Mouse (Mus musculus) kidney, postnatal 0 days (tissue): Measurements from ENCODE around the gene Mybbp1a. TPM values are rescaled to one million over a fixed set of nuclear protein-coding genes. Genes with fewer than 3 reads are reported as not detected.

Experiments used
- ATAC-seq: fragments of 200-750 bp; cut with Nextera tagmentation; replicated peaks from 2 replicates; pipeline ENCODE4 v1.8.0; 2017; ENCODE audit warnings: low read depth, moderate number of reproducible peaks, moderate TSS enrichment, moderate library complexity; ENCODE audit not compliant: low FRiP score
- DNase-seq: peaks from one replicate; pipeline ENCODE4 v3.0.0-alpha.2; 2016; ENCODE audit warnings: low spot score
- H3K27ac ChIP-seq: fragments of 300-500 bp; sonication (generic); 2 replicates; pipeline ENCODE4 v1.5.1; 2014; ENCODE audit warnings: mild to moderate bottlenecking
- H3K27me3 ChIP-seq: fragments of 300-500 bp; sonication (generic); 2 replicates; pipeline ENCODE4 v1.6.1; 2014; ENCODE audit warnings: low read length, mixed read lengths; ENCODE audit not compliant: insufficient read depth
- H3K36me3 ChIP-seq: fragments of 300-500 bp; sonication (generic); 2 replicates; pipeline ENCODE4 v1.6.1; 2014; ENCODE audit warnings: low read length, mixed read lengths; ENCODE audit not compliant: insufficient read depth
- H3K4me1 ChIP-seq: fragments of 300-500 bp; sonication (generic); replicated peaks from 2 replicates; pipeline ENCODE4 v1.6.1; 2014; ENCODE audit warnings: antibody characterized with exemption, low read length, mixed read lengths; ENCODE audit not compliant: insufficient read depth
- H3K4me2 ChIP-seq: fragments of 300-500 bp; sonication (generic); 2 replicates; pipeline ENCODE4 v1.6.1; 2014; ENCODE audit warnings: mild to moderate bottlenecking, low read length, moderate library complexity, mixed read lengths
- H3K4me3 ChIP-seq: fragments of 300-500 bp; sonication (generic); replicated peaks from 2 replicates; pipeline ENCODE4 v1.5.1; 2014; ENCODE audit warnings: low read depth, low read length
- H3K9ac ChIP-seq: fragments of 300-500 bp; sonication (generic); 2 replicates; pipeline ENCODE4 v1.6.1; 2014; ENCODE audit warnings: low read depth, low read length
- H3K9me3 ChIP-seq: fragments of 300-500 bp; sonication (generic); replicated peaks from 2 replicates; pipeline ENCODE4 v1.6.1; 2016; ENCODE audit warnings: low read length, inconsistent platforms, mixed read lengths
- CTCF ChIP-seq: IDR thresholded peaks from 2 replicates; pipeline ENCODE4 v1.5.1; 2016; ENCODE audit warnings: antibody characterized with exemption, low read depth, mild to moderate bottlenecking, moderate library complexity
- WGBS: fragments of 180-500 bp; shearing (Covaris S2); extraction: QIAGEN DNeasy Blood & Tissue Kit; methylation state at CpG from one replicate; pipeline ENCODE4 v1.1.7; 2014; 5-methylcytosine and 5-hydroxymethylcytosine counted together
- polyA plus RNA-seq: library from polyadenylated mRNA; unstranded; fragments of >200 nt; fragmentation: Nextera tagmentation; extraction: Ambion mirVana; gene quantifications from 2 replicates; pipeline ENCODE4 v1.2.1, GENCODE M21; 2015

The Mybbp1a gene
- polyA plus RNA-seq, 1 experiment from 2014 or later, result 109 TPM

DNA sequence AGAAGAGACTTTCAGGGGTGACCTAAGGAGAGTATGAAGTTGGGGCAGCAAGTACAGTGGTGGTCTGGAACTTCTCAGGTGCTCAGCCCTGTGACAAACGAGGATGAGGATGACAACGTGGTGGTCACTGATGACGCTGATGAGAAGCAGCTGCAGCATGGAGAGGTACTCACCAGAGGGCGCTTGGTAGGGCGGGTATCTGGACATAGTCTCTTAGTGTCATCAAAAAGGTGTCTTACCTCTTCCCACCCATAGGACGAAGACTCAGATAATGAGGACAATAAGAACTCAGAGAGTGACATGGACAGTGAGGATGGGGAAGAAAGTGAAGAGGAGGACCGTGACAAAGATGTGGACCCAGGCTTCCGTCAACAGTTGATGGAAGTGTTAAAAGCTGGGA is 6.3 kb downstream of the Mybbp1a start:
- no peak overlapping the region for H3K4me3 ChIP-seq

DNA sequence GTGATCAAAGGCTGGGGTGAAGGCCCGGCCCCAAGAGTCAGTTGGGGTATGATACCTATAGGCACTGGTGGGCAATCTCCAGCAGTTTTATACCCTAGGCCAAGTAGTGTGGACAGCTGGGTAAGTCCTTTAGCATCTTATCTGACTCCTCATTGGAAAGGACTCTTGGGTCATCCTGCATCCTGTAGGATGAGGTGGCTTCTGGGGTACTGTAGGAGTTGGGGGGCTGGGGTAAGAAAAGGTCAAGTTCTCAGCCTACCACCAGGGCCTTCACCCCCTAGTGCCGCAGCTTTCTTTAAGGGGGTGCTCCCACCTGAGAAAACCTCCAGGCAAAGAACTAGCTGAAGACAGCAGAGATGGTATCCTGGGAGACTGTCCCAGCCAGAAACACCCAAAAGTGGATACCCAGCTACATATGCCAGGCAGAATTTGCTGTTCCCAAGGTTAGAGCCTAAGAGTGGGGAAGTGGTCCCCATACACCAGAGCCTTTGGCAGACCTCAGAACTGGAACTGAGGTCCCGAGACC is 11.0 kb downstream of the Mybbp1a start:
- DNase-seq, result no peak
- Histone ChIP-seq H3K27ac (no peak overlapping the region), H3K9me3 (no peaks in the 10 kb centered on the region), H3K27me3 (no peaks in the 10 kb centered on the region), H3K9ac (no peak overlapping the region), H3K4me1 (no peaks in the 10 kb centered on the region), H3K4me3 (no peak overlapping the region), H3K4me2 (no peak overlapping the region), H3K36me3 (peaks cover 52% of the 10 kb centered on the region)
- WGBS, result 91% methylated on average over 3 of the region's 3 CpGs
- ATAC-seq, result no peak
- no peak for TF ChIP-seq CTCF

More for the DNA sequence above, 6.3 kb downstream of the Mybbp1a start:
- Histone ChIP-seq H3K36me3 (peaks cover 95% of the 10 kb centered on the region), H3K27ac (no peak overlapping the region), H3K4me1 (no peaks in the 10 kb centered on the region), H3K4me2 (no peak overlapping the region), H3K9ac (no peak overlapping the region), H3K27me3 (no peaks in the 10 kb centered on the region), H3K9me3 (no peaks in the 10 kb centered on the region)
- ATAC-seq (no peak), DNase-seq (no peak)
- WGBS, result 87% methylated on average over 8 of the region's 8 CpGs
- TF ChIP-seq CTCF, result peak; percentile 50; the same call in 1 of the 2 replicates

DNA sequence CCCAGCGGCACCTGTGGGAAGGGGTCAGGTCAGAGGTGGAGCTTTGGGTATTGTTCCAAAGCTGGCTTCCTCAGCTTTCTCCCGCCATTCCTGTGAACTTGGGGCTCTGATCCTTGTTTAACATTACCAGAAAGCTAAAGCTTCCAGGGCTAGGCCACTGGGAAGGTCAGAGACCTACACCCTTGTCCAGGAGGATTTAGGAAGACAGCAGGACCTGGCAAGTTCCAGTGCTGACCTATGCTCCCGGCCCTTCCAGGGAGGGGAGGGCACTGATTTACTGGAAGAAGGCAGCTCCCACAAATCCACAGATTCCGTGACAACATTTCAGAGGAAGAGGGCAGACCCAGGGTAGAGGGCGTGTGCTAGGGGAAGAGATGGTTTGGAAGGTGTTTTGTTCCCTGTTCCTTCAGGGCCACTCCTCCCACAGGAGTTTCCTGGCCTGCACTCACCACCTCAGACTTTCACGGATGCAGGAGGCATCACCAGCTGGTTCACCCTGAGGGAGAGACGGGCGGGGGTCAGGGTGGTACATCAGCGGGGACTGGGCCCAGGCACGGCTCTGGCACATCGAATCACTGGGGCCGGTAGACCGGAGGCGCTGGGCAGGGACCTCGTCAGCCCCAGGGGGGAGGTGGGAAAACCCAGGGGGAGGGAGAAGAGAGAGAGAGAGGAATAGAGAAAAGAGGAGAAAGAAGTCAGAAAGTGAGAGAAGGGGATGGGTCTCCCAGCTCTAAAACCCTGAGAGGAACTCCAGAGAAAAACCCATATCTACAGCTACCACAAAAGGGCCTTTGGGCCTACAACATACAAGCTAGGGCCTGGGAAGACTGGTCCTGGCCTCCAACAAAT is 12.2 kb downstream of the Mybbp1a start:
- no peak for ATAC-seq
- Histone ChIP-seq H3K4me1 (no peaks in the 10 kb centered on the region), H3K9me3 (no peaks in the 10 kb centered on the region), H3K4me3 (no peak overlapping the region), H3K9ac (no peak overlapping the region), H3K27me3 (no peaks in the 10 kb centered on the region), H3K36me3 (peaks cover 41% of the 10 kb centered on the region), H3K4me2 (no peak overlapping the region), H3K27ac (no peak overlapping the region)
- DNase-seq, result no peak
- 45% methylated on average over 15 of the region's 15 CpGs for WGBS
- no peak for TF ChIP-seq CTCF

DNA sequence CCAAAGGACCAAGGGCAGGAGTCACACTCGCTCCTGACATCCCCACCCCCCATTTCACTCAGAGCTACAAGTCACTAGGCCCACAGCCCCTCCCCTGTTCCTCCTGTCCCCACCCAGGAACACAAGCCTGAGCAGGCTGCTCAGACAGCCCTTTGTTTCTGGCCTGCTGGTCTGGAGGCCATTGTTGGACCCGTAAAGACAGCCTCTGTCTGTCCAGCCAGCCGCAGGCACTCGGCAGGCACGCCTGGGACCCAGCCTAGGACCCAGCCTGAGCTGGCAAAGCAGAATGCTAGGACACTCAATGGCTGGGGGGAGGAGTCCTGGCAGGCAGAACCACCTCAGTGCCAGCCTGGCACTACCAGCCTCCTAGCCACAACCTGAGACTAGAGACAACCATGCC is 14.5 kb downstream of the Mybbp1a start:
- H3K4me1 ChIP-seq, result no peaks in the 10 kb centered on the region
- TF ChIP-seq CTCF, result no peak
- no peak overlapping the region for H3K27ac ChIP-seq
- H3K36me3 ChIP-seq, result peaks cover 21% of the 10 kb centered on the region
- H3K9ac ChIP-seq, result no peak overlapping the region
- no peaks in the 10 kb centered on the region for H3K27me3 ChIP-seq
- ATAC-seq, result no peak
- H3K4me3 ChIP-seq, result no peak overlapping the region
- no peak overlapping the region for H3K4me2 ChIP-seq
- no peaks in the 10 kb centered on the region for H3K9me3 ChIP-seq
- 71% methylated on average over 5 of the region's 5 CpGs for WGBS
- no peak for DNase-seq

DNA sequence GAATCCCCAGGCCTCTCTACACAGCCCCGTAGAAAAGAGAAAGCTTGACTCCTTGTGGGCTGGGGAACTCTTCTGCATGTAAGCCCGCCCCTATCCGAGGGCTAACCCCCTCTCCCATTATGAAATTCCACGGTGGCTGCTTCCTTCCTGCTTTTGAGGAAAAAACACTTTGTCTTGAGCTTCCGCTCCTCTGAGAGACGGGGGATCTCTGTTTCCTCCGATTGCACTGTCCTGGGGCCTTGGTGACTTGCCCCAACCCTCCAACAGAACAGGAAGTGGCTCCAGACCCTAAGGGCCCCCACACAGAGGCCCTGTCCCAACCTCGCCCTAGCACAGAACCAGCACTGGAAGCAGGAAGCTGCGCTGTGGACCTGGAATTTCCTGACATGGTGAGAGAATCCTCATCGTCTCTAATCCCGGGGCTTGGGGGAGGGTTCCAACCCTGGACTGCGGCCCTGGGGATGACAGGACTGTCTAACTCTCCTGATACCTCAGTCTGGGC is 16.9 kb downstream of the Mybbp1a start:
- Histone ChIP-seq H3K36me3 (no peaks in the 10 kb centered on the region), H3K4me2 (0 out of 2 replicates have a peak overlapping the region, but pooled peaks have one; percentile 9), H3K9ac (no peak overlapping the region), H3K4me3 (no peak overlapping the region), H3K9me3 (no peaks in the 10 kb centered on the region), H3K27ac (peak overlapping the region; percentile 56; the same call in 1 of the 2 replicates), H3K27me3 (no peaks in the 10 kb centered on the region), H3K4me1 (peaks cover 3% of the 10 kb centered on the region; the same call in 1 of the 2 replicates)
- no peak for TF ChIP-seq CTCF
- WGBS, result 58% methylated on average over 12 of the region's 12 CpGs
- DNase-seq (peak; percentile 74), ATAC-seq (no peak; the same call in 1 of the 2 replicates)

DNA sequence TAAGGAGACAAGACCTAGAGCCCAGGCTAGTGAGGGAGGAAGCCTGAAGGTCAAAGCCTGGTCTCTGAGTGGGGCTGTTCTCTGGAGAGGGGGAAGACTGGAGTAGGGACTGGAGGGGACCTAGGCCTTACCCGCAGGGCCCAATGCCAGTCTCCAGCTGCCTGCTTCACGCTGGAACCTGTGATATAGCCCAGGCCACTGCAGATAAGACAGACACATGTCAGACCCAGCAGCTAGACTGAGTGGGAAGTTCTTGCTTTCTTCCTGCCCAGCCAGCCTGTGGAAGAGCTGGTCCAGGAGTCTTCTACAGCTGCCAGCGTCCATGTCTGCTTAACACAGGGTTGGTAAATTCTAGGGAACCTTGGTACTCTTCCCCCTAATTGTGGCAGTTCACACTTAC is 17.3 kb downstream of the Mybbp1a start:
- H3K4me3 ChIP-seq, result no peak overlapping the region
- H3K27me3 ChIP-seq, result no peaks in the 10 kb centered on the region
- 0 out of 2 replicates have a peak overlapping the region, but pooled peaks have one; percentile 9 for H3K4me2 ChIP-seq
- DNase-seq, result no peak
- 82% methylated on average over 3 of the region's 3 CpGs for WGBS
- H3K27ac ChIP-seq, result peak overlapping the region; percentile 56; the same call in 1 of the 2 replicates
- no peak overlapping the region for H3K9ac ChIP-seq
- no peaks in the 10 kb centered on the region for H3K9me3 ChIP-seq
- H3K36me3 ChIP-seq, result no peaks in the 10 kb centered on the region
- peaks cover 3% of the 10 kb centered on the region; the same call in 1 of the 2 replicates for H3K4me1 ChIP-seq
- no peak for ATAC-seq
- no peak for TF ChIP-seq CTCF
